Mouse (Mus musculus) lung, embryonic 15.5 days (tissue): ENCODE measurements around the gene Csde1. TPM values are rescaled to one million over a fixed set of nuclear protein-coding genes. Genes with fewer than 3 reads are reported as not detected.

ENCODE experiments used
- ATAC-seq: fragments of 200-750 bp; cut with Nextera tagmentation; 2 replicates; pipeline ENCODE4 v1.8.0; 2017; ENCODE audit warnings: moderate number of reproducible peaks, borderline replicate concordance; ENCODE audit not compliant: low FRiP score, low TSS enrichment; ENCODE audit errors: extremely low read depth
- H3K27ac ChIP-seq: fragments of 300-500 bp; sonication (generic); 2 replicates; pipeline ENCODE4 v1.5.1; 2015; ENCODE audit warnings: moderate library complexity, mild to moderate bottlenecking, inconsistent platforms
- H3K27me3 ChIP-seq: fragments of 300-500 bp; sonication (generic); 2 replicates; pipeline ENCODE4 v1.6.1; 2015; ENCODE audit warnings: inconsistent platforms
- H3K36me3 ChIP-seq: fragments of 300-500 bp; sonication (generic); 2 replicates; pipeline ENCODE4 v1.6.1; 2015; ENCODE audit warnings: inconsistent platforms
- H3K4me1 ChIP-seq: fragments of 300-500 bp; sonication (generic); 2 replicates; pipeline ENCODE4 v1.6.1; 2015; ENCODE audit warnings: inconsistent platforms
- H3K4me2 ChIP-seq: fragments of 300-500 bp; sonication (generic); 2 replicates; pipeline ENCODE4 v1.6.1; 2015; ENCODE audit warnings: inconsistent platforms, mild to moderate bottlenecking, moderate library complexity
- H3K4me3 ChIP-seq: fragments of 300-500 bp; sonication (generic); 2 replicates; pipeline ENCODE4 v1.5.1; 2015; ENCODE audit warnings: mild to moderate bottlenecking, inconsistent platforms
- H3K9ac ChIP-seq: fragments of 300-500 bp; sonication (generic); 2 replicates; pipeline ENCODE4 v1.6.1; 2015; ENCODE audit warnings: inconsistent platforms
- H3K9me3 ChIP-seq: fragments of 300-500 bp; sonication (generic); 2 replicates; pipeline ENCODE4 v1.6.1; 2016; ENCODE audit warnings: inconsistent platforms
- WGBS: fragments of 180-500 bp; shearing (Covaris S2); methylation state at CpG from one replicate; pipeline ENCODE4 v1.1.7; 2015; 5-methylcytosine and 5-hydroxymethylcytosine counted together
- polyA plus RNA-seq: library from polyadenylated mRNA; unstranded; fragments of >200 nt; fragmentation: Nextera tagmentation; extraction: Ambion mirVana; gene quantifications from 2 replicates; pipeline ENCODE4 v1.2.1, GENCODE M21; 2015

Csde1 gene
- polyA plus RNA-seq, 1 experiment from 2014 or later: 343 TPM

DNA sequence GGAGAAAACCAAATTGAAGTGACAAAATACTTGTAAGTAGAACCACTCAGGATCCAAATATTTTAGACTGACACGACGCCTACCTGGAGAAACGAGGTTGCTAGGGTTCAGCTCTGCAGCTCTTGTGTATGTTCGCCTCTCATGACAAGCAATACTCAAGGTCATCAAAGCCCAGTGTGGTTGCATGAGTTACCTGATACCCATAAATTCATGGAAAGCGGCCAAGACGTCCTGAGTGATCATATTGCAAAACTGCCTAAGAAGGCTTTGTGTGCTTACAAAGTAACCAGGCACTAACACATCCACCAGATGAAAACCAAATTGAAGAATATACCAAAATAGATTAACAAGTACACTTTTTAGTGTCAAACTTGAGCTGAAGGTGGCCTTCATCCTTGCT, 48.7 kb downstream of the Csde1 start:
- no peak overlapping the region for H3K4me2 ChIP-seq

DNA sequence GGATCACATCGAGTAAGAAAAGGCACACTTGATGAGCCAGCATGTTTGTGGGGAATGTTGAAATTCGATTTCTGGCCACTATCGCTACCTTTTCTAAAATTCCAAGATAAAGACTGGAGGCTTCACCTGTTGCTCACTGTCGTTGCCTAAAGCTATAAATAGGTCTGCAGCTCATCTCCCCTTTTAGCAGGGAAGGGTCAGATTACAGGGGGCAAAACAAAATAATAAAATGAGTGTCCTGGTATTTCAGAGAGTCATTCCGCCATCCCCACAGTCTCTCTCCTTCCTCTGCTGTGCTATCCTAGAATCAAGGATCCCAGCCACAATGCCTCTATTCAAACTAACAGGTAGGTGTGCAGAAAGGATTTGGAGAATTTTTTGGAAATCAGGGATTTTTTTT, 53.5 kb downstream of the Csde1 start, which contains the start of gene Ampd1:
Gene Ampd1, plus strand, starts transcription at position 244 of the 400 bp plus-strand sequence.
- Histone ChIP-seq H3K4me3 (no peak within 1 kb of the TSS), H3K27me3 (no peaks in the 10 kb centered on the region), H3K9me3 (no peaks in the 10 kb centered on the region), H3K27ac (no peak within 1 kb of the TSS), H3K4me2 (no peak within 1 kb of the TSS), H3K4me1 (no peaks in the 10 kb centered on the region), H3K36me3 (peaks cover 4% of the 10 kb centered on the region), H3K9ac (no peak within 1 kb of the TSS)
- ATAC-seq: no peak
- 48% methylated on average over 5 of the region's 5 CpGs for WGBS

More for the DNA sequence above, 48.7 kb downstream of the Csde1 start:
- no peak for ATAC-seq
- no peak overlapping the region for H3K27ac ChIP-seq
- no peaks in the 10 kb centered on the region for H3K27me3 ChIP-seq
- H3K4me1 ChIP-seq: no peaks in the 10 kb centered on the region
- H3K4me3 ChIP-seq: no peak overlapping the region
- 94% methylated on average over 6 of the region's 6 CpGs for WGBS
- peaks cover 43% of the 10 kb centered on the region for H3K36me3 ChIP-seq
- H3K9ac ChIP-seq: no peak overlapping the region
- no peaks in the 10 kb centered on the region for H3K9me3 ChIP-seq

DNA sequence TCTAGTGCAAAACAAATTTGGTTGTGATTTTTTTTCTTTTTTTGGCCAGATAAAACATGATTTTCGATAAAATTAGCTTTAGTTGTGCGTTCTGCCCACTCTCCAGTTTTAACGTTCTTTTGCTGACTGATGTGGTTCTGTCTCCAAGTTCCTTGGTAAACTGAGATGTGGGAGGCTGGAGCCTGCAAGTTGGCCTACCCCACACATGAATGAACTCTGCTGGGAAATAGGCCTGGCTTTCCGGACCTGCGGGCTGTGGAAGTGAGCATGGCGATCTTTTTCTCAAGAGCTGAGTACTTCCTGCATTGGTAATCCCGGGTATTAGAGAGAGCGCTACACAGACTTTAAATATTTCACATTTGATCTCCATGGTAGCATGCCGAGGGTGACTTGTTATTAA, 55.6 kb downstream of the Csde1 start:
- H3K4me3 ChIP-seq: no peak overlapping the region

DNA sequence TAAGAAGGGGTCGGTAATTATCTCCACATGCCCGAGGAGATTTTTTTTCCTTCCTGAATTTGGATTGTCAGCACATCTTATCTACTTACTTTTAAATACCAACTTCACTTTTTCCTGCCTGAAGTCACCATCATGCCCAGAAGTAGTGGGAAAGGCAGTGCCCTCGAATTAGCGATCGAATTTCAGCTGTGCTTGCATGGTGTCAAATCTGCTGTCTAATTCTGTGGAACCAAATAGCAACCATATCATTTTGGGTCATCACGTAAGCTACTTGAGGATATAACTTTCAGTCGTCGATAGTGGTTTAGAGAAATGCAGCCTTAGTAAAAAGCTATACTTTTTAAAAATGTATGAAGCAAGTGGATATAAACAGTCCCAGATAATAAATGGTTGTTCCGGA, 56.2 kb downstream of the Csde1 start:
- WGBS: 81% methylated on average over 9 of the region's 9 CpGs
- Histone ChIP-seq H3K4me2 (no peak overlapping the region), H3K4me3 (no peak overlapping the region), H3K27me3 (no peaks in the 10 kb centered on the region), H3K36me3 (no peaks in the 10 kb centered on the region), H3K4me1 (no peaks in the 10 kb centered on the region), H3K9ac (no peak overlapping the region), H3K27ac (no peak overlapping the region), H3K9me3 (no peaks in the 10 kb centered on the region)
- no peak for ATAC-seq

More for the DNA sequence above, 55.6 kb downstream of the Csde1 start:
- H3K9me3 ChIP-seq: no peaks in the 10 kb centered on the region
- no peaks in the 10 kb centered on the region for H3K27me3 ChIP-seq
- no peaks in the 10 kb centered on the region for H3K36me3 ChIP-seq
- H3K4me1 ChIP-seq: no peaks in the 10 kb centered on the region
- no peak overlapping the region for H3K9ac ChIP-seq
- H3K4me2 ChIP-seq: no peak overlapping the region
- 80% methylated on average over 9 of the region's 9 CpGs for WGBS
- no peak overlapping the region for H3K27ac ChIP-seq
- no peak for ATAC-seq

DNA sequence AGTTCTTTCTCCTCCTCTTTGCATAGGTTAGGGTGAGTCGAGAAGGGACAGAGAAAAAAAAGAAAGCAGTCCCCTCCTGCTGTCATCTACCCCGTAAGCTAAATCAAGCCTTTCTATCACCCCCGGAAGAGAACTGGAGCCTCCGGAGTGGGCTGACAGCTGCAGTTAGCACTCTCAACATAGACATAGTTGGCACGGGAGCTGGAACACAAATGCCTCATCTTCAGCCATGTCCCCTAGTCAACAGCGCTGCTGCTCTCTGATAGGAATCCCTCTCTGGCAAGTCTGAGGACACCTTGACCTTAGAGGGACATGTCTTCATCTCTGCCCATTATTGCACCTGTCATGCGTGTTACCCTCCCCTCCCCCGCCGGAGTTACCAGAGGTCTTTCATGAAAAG, 59.1 kb downstream of the Csde1 start:
- no peaks in the 10 kb centered on the region for H3K9me3 ChIP-seq
- no peak overlapping the region for H3K27ac ChIP-seq
- no peak for ATAC-seq
- H3K9ac ChIP-seq: no peak overlapping the region
- no peaks in the 10 kb centered on the region for H3K27me3 ChIP-seq
- no peak overlapping the region for H3K4me2 ChIP-seq
- no peaks in the 10 kb centered on the region for H3K36me3 ChIP-seq
- 86% methylated on average over 9 of the region's 9 CpGs for WGBS
- no peaks in the 10 kb centered on the region for H3K4me1 ChIP-seq
- H3K4me3 ChIP-seq: no peak overlapping the region

DNA sequence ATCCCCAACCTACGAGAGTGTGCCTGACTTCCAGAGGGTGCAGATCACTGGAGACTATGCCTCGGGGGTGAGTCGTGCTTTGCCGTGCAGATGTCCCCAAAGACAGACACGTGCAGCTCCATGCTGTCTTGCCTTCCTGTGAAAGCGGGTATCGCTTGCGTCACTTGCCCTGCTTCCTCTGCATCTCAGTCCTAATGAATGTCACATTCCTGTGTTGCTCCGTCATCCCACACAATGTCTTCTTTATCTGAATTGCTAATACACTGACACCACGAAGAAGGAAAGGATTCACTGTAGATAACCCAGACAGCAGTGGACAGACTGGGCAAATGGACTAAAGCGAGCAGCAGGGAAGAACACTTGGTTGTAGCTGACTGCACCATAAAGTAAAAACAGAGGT, 60.8 kb downstream of the Csde1 start:
- no peaks in the 10 kb centered on the region for H3K27me3 ChIP-seq
- no peaks in the 10 kb centered on the region for H3K36me3 ChIP-seq
- 61% methylated on average over 11 of the region's 11 CpGs for WGBS
- no peaks in the 10 kb centered on the region for H3K9me3 ChIP-seq
- no peak overlapping the region for H3K4me2 ChIP-seq
- H3K27ac ChIP-seq: no peak overlapping the region
- no peak for ATAC-seq
- no peak overlapping the region for H3K4me3 ChIP-seq
- H3K9ac ChIP-seq: no peak overlapping the region
- H3K4me1 ChIP-seq: no peaks in the 10 kb centered on the region

DNA sequence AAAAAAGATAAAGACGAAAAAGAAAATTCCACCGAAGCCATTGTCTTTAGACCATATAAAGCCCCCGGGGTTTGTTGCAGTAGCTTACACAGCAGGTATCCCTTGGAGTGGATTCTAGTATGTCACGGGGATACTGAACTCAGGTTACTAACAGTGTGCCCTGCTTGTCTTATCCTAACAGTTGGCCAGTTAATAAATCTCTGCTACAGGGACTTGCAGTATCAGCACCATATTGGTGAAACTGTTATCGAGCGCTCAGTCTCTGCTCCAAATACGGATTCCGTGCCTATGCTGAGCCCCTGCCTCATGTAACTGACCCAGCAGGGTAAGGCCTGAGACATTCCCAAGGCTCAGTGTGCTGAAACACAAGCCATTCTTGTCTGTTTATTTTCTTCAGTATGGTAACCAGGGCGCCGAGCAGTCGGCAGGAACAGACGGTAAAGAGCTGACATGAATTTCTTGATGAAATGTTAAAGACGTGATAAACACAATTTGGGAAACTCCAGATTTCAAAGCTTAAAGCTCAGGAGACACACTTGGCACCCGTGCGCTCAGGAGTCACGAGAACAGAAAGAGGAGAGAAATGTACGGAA, 61.7 kb downstream of the Csde1 start:
- Histone ChIP-seq H3K4me1 (no peaks in the 10 kb centered on the region), H3K27me3 (no peaks in the 10 kb centered on the region), H3K4me2 (no peak overlapping the region), H3K27ac (no peak overlapping the region), H3K36me3 (no peaks in the 10 kb centered on the region), H3K9me3 (no peaks in the 10 kb centered on the region), H3K4me3 (no peak overlapping the region), H3K9ac (no peak overlapping the region)
- WGBS: 71% methylated on average over 17 of the region's 17 CpGs
- no peak for ATAC-seq

DNA sequence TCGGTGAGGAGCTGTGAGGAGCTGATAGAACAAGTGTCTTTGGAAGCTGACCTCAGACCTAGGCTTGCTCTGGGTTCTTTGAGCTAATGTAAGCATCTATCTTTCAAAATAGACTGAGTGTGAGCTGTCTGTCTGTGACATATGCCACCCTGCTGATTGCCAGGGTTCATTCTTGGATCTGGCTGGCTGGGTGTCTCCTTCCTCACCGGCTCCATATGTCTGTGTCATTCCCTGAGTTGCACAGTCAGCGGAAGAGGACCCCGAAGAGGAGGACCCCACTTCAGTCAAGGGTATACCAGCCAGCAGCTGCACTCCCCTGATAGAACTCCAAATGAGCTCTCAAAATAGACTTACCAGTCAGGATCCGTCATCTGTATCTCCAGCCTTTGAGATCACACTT, 62.5 kb downstream of the Csde1 start:
- H3K9me3 ChIP-seq: no peaks in the 10 kb centered on the region
- H3K4me1 ChIP-seq: no peaks in the 10 kb centered on the region
- no peak overlapping the region for H3K9ac ChIP-seq
- no peak overlapping the region for H3K4me2 ChIP-seq
- H3K27me3 ChIP-seq: no peaks in the 10 kb centered on the region
- H3K4me3 ChIP-seq: no peak overlapping the region
- H3K27ac ChIP-seq: no peak overlapping the region
- 74% methylated on average over 5 of the region's 5 CpGs for WGBS
- H3K36me3 ChIP-seq: no peaks in the 10 kb centered on the region
- no peak for ATAC-seq

DNA sequence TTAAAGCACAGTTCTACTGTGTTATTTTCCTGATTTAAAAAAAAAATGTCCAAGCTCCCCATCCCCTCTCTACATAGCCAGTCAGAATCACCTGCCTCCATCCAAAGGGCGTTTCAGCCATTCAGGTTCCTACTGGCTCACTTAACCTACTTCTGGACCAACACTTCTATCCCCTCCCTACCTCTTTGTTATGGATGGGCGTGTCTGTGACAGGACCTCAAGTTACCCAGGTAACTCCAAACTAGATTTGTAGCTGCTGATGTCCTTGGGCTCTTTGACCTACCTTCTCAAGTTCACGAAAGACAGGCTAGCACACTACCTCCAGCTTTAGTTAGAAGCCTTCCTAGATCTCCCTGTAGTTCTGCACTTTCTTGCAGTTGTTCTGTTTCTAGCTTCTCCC, 65.8 kb downstream of the Csde1 start:
- no peak overlapping the region for H3K4me3 ChIP-seq

DNA sequence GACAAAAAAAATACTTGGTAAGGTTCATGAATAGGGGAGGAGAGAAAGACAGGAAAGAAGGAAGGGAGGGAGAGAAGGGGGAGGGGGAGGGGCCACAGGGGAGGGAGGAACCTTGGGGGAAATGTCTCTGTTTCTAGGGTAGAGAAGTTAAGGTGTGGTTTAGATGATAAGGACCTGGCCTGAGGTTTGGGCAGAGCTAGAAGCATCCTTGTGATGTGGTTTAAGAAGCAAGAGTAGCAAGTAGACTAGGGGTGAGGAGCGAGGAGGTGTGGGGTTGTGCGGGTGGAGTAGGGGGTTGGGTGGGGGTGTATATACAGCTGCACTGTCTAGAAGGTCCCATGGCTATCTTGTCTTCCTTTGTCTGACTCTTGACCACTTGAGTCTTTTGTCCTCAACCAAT, 71.5 kb downstream of the Csde1 start:
- Histone ChIP-seq H3K27me3 (no peaks in the 10 kb centered on the region), H3K27ac (no peak overlapping the region), H3K4me3 (no peak overlapping the region), H3K4me2 (no peak overlapping the region), H3K9ac (no peak overlapping the region), H3K9me3 (no peaks in the 10 kb centered on the region), H3K4me1 (no peaks in the 10 kb centered on the region), H3K36me3 (no peaks in the 10 kb centered on the region)
- no peak for ATAC-seq
- 95% methylated on average over 2 of the region's 2 CpGs for WGBS

More for the DNA sequence above, 65.8 kb downstream of the Csde1 start:
- H3K4me1 ChIP-seq: no peaks in the 10 kb centered on the region
- no peak overlapping the region for H3K4me2 ChIP-seq
- H3K27me3 ChIP-seq: no peaks in the 10 kb centered on the region
- H3K27ac ChIP-seq: no peak overlapping the region
- H3K9ac ChIP-seq: no peak overlapping the region
- no peaks in the 10 kb centered on the region for H3K9me3 ChIP-seq
- no peak for ATAC-seq
- 68% methylated on average over 3 of the region's 3 CpGs for WGBS
- H3K36me3 ChIP-seq: no peaks in the 10 kb centered on the region

DNA sequence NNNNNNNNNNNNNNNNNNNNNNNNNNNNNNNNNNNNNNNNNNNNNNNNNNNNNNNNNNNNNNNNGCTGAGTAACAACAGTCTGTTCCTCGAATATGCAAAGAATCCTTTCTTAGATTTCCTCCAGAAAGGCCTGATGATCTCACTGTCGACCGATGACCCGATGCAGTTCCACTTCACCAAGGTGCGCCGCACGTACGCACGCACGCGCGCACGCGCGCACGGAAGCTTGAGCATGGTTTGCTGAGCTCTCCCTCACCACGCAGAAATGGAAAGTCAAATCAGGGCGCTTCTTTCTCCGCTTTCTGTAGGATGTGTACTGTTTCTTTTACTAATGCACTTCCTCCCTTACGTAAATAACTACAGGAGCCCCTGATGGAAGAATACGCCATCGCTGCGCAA, 78.4 kb downstream of the Csde1 start:
- H3K36me3 ChIP-seq: no peaks in the 10 kb centered on the region
- no peak overlapping the region for H3K27ac ChIP-seq
- H3K4me1 ChIP-seq: peaks cover 7% of the 10 kb centered on the region
- H3K9ac ChIP-seq: no peak overlapping the region
- no peak for ATAC-seq
- H3K9me3 ChIP-seq: no peaks in the 10 kb centered on the region
- WGBS: 71% methylated on average over 23 of the region's 23 CpGs
- H3K27me3 ChIP-seq: no peaks in the 10 kb centered on the region
- no peak overlapping the region for H3K4me3 ChIP-seq
- no peak overlapping the region for H3K4me2 ChIP-seq

DNA sequence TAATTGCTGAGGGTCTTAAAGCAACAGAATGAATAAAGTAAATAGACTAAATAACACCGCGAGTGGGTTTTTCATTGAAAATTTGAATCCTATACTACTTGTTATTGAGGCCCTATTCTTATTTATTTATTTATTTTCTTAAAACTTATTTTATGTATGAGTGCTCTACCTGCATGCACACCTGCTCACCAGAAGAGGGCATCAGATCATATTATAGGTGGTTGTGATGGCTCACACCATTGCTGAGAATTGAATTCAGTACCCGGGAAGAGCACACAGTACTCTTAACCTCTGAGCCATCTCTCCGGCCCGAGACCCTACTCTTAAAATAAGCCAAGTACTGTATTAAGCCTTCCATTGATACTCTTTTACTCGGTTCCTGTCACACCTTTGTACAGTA, 79.4 kb downstream of the Csde1 start:
- Histone ChIP-seq H3K27me3 (no peaks in the 10 kb centered on the region), H3K4me3 (no peak overlapping the region), H3K9me3 (no peaks in the 10 kb centered on the region), H3K4me2 (no peak overlapping the region), H3K9ac (no peak overlapping the region), H3K36me3 (no peaks in the 10 kb centered on the region), H3K4me1 (peaks cover 7% of the 10 kb centered on the region), H3K27ac (no peak overlapping the region)
- WGBS: 82% methylated on average over 6 of the region's 6 CpGs
- ATAC-seq: no peak

DNA sequence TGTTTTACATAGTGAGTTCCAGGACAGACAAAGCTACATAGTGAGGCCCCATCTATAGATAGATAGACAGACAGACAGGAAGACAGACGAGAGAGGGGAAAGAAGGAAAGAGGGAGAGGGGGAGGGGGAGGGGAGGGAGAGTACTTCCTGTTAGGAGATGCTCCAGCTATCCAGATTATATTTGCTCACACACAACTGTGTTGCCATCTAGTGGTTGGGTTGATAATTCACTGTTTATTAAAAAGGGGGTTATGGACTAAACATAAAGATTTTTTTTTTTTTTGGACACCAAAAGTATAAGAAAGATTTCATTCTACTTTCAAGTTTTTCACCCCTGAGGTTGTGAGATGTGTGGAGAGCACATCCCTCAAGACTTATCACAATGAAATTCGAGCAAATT, 80.5 kb downstream of the Csde1 start:
- Histone ChIP-seq H3K27ac (no peak overlapping the region), H3K27me3 (no peaks in the 10 kb centered on the region), H3K9ac (no peak overlapping the region), H3K4me1 (peaks cover 7% of the 10 kb centered on the region), H3K4me3 (no peak overlapping the region), H3K4me2 (no peak overlapping the region), H3K36me3 (no peaks in the 10 kb centered on the region), H3K9me3 (no peaks in the 10 kb centered on the region)
- no peak for ATAC-seq
- WGBS: 51% methylated on average over 2 of the region's 2 CpGs
